Mouse (Mus musculus) megakaryocyte, embryonic 14.5 days (primary cell): ENCODE measurements around the gene B430305J03Rik.

Experiments
- FLI1 ChIP-seq: IDR thresholded peaks from 2 replicates; pipeline ENCODE4 v1.6.1; 2012; ENCODE audit warnings: low read length, inconsistent platforms, mixed read lengths
- GATA1 ChIP-seq: IDR thresholded peaks from 3 replicates; pipeline ENCODE4 v1.6.1; 2012; ENCODE audit warnings: mixed read lengths, low read length, inconsistent platforms, borderline replicate concordance

DNA sequence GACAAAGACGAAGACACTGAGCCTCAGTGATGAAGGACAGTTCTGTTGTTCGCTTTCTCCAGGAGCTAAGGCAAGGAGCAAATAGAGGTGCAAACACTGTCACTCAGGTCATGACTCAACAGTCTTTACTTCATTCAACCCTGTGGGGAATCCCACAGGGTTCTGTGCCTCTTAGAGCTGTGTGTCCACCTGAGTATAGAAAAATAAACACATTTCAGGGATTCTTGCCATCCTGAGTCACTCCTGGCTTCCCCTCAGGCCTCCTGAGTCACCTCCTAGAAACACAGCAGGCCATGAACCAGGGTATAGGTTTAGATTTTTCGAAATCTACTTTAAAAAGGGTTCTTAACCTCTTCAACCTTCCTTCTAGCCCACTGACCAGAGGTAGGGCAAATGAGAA lies 29.6 kb upstream of the B430305J03Rik start:
- TF ChIP-seq GATA1: no peak
- TF ChIP-seq FLI1: no peak
